Mouse (Mus musculus) MEL (cell line): ENCODE measurements at regions not wholly inside any gene's neighbourhood (a gene's known extent, or its start where the extent isn't known, plus 50 kb on each side); places are given as distances from the start of the nearest gene placed in this dataset.

Experiments
- DNase-seq: peaks from one replicate; pipeline ENCODE4 v3.0.0; 2011; ENCODE audit warnings: low read depth, low spot score
- H3K27ac ChIP-seq: 2 replicates; pipeline ENCODE4 v1.5.1; 2012; ENCODE audit warnings: low read depth, mild to moderate bottlenecking, control low read depth, low read length, moderate library complexity; ENCODE audit not compliant: control insufficient read depth
- H3K27me3 ChIP-seq, 2 experiments: fragments of 150-350 bp in 1 of 2; sonication (generic) in 1 of 2; 2 replicates each; pipeline ENCODE4 v1.6.1; 2012; ENCODE audit warnings: low read length in 2 of 2, mild to moderate bottlenecking in 2 of 2, improper control_type of control experiment in 1 of 2, moderate library complexity in 1 of 2; ENCODE audit not compliant: insufficient read depth in 2 of 2, control insufficient read depth in 1 of 2
- H3K36me3 ChIP-seq, 2 experiments: 2 replicates each; pipeline ENCODE4 v1.6.1; 2012 to 2014; ENCODE audit warnings: low read length in 2 of 2, improper control_type of control experiment in 1 of 2, inconsistent platforms in 1 of 2, mild to moderate bottlenecking in 1 of 2; ENCODE audit not compliant: insufficient read depth in 2 of 2, control insufficient read depth in 1 of 2
- H3K4me1 ChIP-seq, 2 experiments: fragments of 150-350 bp in 1 of 2; sonication (generic) in 1 of 2; 2 replicates each; pipeline ENCODE4 v1.6.1; 2012; ENCODE audit warnings: low read length in 2 of 2, improper control_type of control experiment in 1 of 2, mild to moderate bottlenecking in 1 of 2; ENCODE audit not compliant: insufficient read depth in 2 of 2, control insufficient read depth in 1 of 2
- H3K4me3 ChIP-seq, 2 experiments: fragments of 150-350 bp in 1 of 2; sonication (generic) in 1 of 2; 2 replicates each; pipeline ENCODE4 v1.5.1; 2012; ENCODE audit warnings: low read depth in 2 of 2, low read length in 2 of 2, mild to moderate bottlenecking in 2 of 2, moderate library complexity in 2 of 2, control low read depth in 1 of 2, improper control_type of control experiment in 1 of 2; ENCODE audit not compliant: control insufficient read depth in 1 of 2, insufficient read depth in 1 of 2
- H3K79me2 ChIP-seq: 2 replicates; pipeline ENCODE4 v1.6.1; 2012; ENCODE audit warnings: mild to moderate bottlenecking, low read length, moderate library complexity; ENCODE audit not compliant: control insufficient read depth, poor library complexity, insufficient read depth
- H3K9ac ChIP-seq: 2 replicates; pipeline ENCODE4 v1.6.1; 2012; ENCODE audit warnings: low read depth, mild to moderate bottlenecking, control low read depth, low read length, moderate library complexity; ENCODE audit not compliant: control insufficient read depth, poor library complexity, severe bottlenecking
- H3K9me3 ChIP-seq: fragments of 150-350 bp; sonication (generic); replicated peaks from 2 replicates; pipeline ENCODE4 v1.6.1; 2012; ENCODE audit warnings: mild to moderate bottlenecking, low read length, improper control_type of control experiment, moderate library complexity; ENCODE audit not compliant: insufficient read depth
- CHD1 ChIP-seq: IDR thresholded peaks from 2 replicates; pipeline ENCODE4 v1.6.1; 2012; ENCODE audit warnings: low read depth, mild to moderate bottlenecking, inconsistent platforms, low read length, improper control_type of control experiment
- CTCF ChIP-seq, 3 experiments: IDR thresholded peaks in 2 of 3; conservative IDR thresholded peaks in 1 of 3; 2 replicates each; pipeline ENCODE4 v1.5.1; 2011 to 2012; ENCODE audit warnings: low read length in 3 of 3, low read depth in 2 of 3, mild to moderate bottlenecking in 2 of 3, improper control_type of control experiment in 1 of 3, inconsistent platforms in 1 of 3, mixed read lengths in 1 of 3, moderate library complexity in 1 of 3; ENCODE audit not compliant: control insufficient read depth in 1 of 3, insufficient read depth in 1 of 3, poor library complexity in 1 of 3, severe bottlenecking in 1 of 3
- E2F4 ChIP-seq: IDR thresholded peaks from 2 replicates; pipeline ENCODE4 v1.6.1; 2011; ENCODE audit warnings: low read depth, low read length, improper control_type of control experiment, borderline replicate concordance
- GATA1 ChIP-seq: IDR thresholded peaks from 2 replicates; pipeline ENCODE4 v1.6.1; 2011; ENCODE audit warnings: low read depth, low read length, improper control_type of control experiment
- HCFC1 ChIP-seq: IDR thresholded peaks from 2 replicates; pipeline ENCODE4 v1.6.1; 2012; ENCODE audit warnings: low read depth, mild to moderate bottlenecking, inconsistent platforms, low read length, improper control_type of control experiment, moderate library complexity
- KAT2A ChIP-seq: conservative IDR thresholded peaks from 2 replicates; pipeline ENCODE4 v1.6.1; 2012; ENCODE audit warnings: low read depth, low read length, improper control_type of control experiment, inconsistent platforms
- MAZ ChIP-seq: IDR thresholded peaks from 2 replicates; pipeline ENCODE4 v1.6.1; 2012; ENCODE audit warnings: low read depth, mild to moderate bottlenecking, inconsistent platforms, low read length, improper control_type of control experiment
- NELFE ChIP-seq: IDR thresholded peaks from 2 replicates; pipeline ENCODE4 v1.6.1; 2011; ENCODE audit warnings: low read depth, low read length, improper control_type of control experiment
- NRF1 ChIP-seq: IDR thresholded peaks from 2 replicates; pipeline ENCODE4 v1.6.1; 2014; ENCODE audit warnings: low read depth, mild to moderate bottlenecking, inconsistent platforms, low read length, improper control_type of control experiment, moderate library complexity; ENCODE audit not compliant: poor library complexity, insufficient read depth, severe bottlenecking
- POLR2A ChIP-seq, 2 experiments: IDR thresholded peaks; 2 replicates each; pipeline ENCODE4 v1.6.1; 2011 to 2012; ENCODE audit warnings: low read length in 2 of 2, mild to moderate bottlenecking in 2 of 2, control low read depth in 1 of 2, improper control_type of control experiment in 1 of 2, low read depth in 1 of 2, moderate library complexity in 1 of 2; ENCODE audit not compliant: control insufficient read depth in 1 of 2, insufficient read depth in 1 of 2, poor library complexity in 1 of 2
- RAD21 ChIP-seq: IDR thresholded peaks from 2 replicates; pipeline ENCODE4 v1.6.1; 2011; ENCODE audit warnings: mild to moderate bottlenecking, low read depth, low read length, improper control_type of control experiment
- RCOR1 ChIP-seq: IDR thresholded peaks from 2 replicates; pipeline ENCODE4 v1.6.1; 2012; ENCODE audit warnings: low read depth, mild to moderate bottlenecking, inconsistent platforms, low read length, improper control_type of control experiment
- SIN3A ChIP-seq: IDR thresholded peaks from 2 replicates; pipeline ENCODE4 v1.6.1; 2012; ENCODE audit warnings: low read length, improper control_type of control experiment, inconsistent platforms
- SMC3 ChIP-seq: IDR thresholded peaks from 2 replicates; pipeline ENCODE4 v1.6.1; 2011; ENCODE audit warnings: low read depth, low read length, improper control_type of control experiment
- TBP ChIP-seq: IDR thresholded peaks from 2 replicates; pipeline ENCODE4 v1.8.0; 2011; ENCODE audit warnings: low read depth, low read length, improper control_type of control experiment
- USF1 ChIP-seq: IDR thresholded peaks from 2 replicates; pipeline ENCODE4 v1.6.1; 2014; ENCODE audit warnings: low read depth, mild to moderate bottlenecking, inconsistent platforms, low read length, improper control_type of control experiment, moderate library complexity
- USF2 ChIP-seq, 2 experiments: IDR thresholded peaks; 2 replicates each; pipeline ENCODE4 v1.6.1; 2011 to 2012; ENCODE audit warnings: improper control_type of control experiment in 2 of 2, low read length in 2 of 2, borderline replicate concordance in 1 of 2, inconsistent platforms in 1 of 2, low read depth in 1 of 2, mild to moderate bottlenecking in 1 of 2; ENCODE audit not compliant: insufficient read depth in 1 of 2

DNA sequence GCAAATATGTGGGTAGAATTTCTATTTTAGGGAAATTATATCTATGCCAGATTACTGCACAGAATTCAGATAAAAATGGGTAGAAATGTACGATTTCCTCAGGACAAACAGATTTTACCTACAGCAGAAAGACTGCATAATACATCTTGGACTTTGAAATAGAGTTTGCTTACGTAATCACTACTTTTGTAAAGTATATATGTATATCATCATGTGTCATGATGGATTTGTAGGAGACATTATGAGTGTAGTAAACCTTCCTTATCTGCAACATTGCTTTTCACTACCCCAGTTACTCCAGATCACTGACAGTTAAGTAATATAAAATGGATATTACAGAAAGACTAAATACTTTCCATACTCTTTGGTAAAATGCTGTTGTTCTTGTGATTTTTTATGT lies 1151.2 kb upstream of the Tenm2 start:
- Histone ChIP-seq H3K4me3 (no peak overlapping the region), H3K9me3 (no peaks in the 10 kb centered on the region), H3K79me2 (no peaks in the 10 kb centered on the region), H3K4me1 (no peaks in the 10 kb centered on the region), H3K36me3 (no peaks in the 10 kb centered on the region)
- DNase-seq = no peak
- TF ChIP-seq USF2 (IDR thresholded peaks at IDR 0.05; ENCODE audit: borderline replicate concordance in 1 of 2, insufficient read depth in 1 of 2, low read depth in 1 of 2, low read length in 2 of 2) (no peak), CTCF (IDR thresholded peaks at IDR 0.05 in 2 of 3, conservative IDR thresholded peaks at IDR 0.05 in 1 of 3; ENCODE audit: control insufficient read depth in 1 of 3, insufficient read depth in 1 of 3, low read depth in 2 of 3, low read length in 3 of 3, poor library complexity in 1 of 3, severe bottlenecking in 1 of 3) (no peak), E2F4 (no peak), TBP (no peak), RAD21 (no peak), HCFC1 (no peak), NELFE (no peak), POLR2A (IDR thresholded peaks at IDR 0.05; ENCODE audit: control insufficient read depth in 1 of 2, insufficient read depth in 1 of 2, low read depth in 1 of 2, low read length in 2 of 2, poor library complexity in 1 of 2) (no peak), SIN3A (no peak), CHD1 (no peak)
- TF ChIP-seq, all 39 proteins: peak for 0
- Histone ChIP-seq H3K27ac (no peak overlapping the region), H3K9ac (no peak overlapping the region), H3K27me3 (no peaks in the 10 kb centered on the region)

DNA sequence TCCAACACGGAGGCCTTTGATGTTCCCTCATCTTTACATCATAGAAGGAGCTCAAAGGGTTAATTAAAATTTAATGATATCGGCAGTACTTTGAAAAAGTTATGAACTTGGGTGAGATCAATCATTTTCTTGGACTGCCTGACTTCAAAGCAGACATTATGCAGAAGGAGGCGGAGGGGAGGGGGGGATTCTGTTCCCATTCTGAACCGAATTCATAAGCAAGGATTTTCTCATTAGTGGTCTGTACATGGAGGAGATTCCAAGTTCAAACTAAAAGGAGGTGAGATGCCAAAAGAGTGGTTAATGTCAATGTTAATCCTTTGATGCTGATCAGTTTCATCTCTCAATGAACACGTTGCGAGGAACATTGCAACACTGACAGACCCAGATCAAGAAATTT lies 1110.7 kb upstream of the Tenm2 start:
- Histone ChIP-seq H3K36me3 (no peaks in the 10 kb centered on the region), H3K27ac (no peak overlapping the region), H3K4me1 (no peaks in the 10 kb centered on the region), H3K27me3 (no peaks in the 10 kb centered on the region), H3K9me3 (no peaks in the 10 kb centered on the region), H3K9ac (no peak overlapping the region), H3K4me3 (no peak overlapping the region), H3K79me2 (no peaks in the 10 kb centered on the region)
- DNase-seq = no peak
- TF ChIP-seq SIN3A (no peak), NRF1 (no peak), RCOR1 (no peak), POLR2A (IDR thresholded peaks at IDR 0.05; ENCODE audit: control insufficient read depth in 1 of 2, insufficient read depth in 1 of 2, low read depth in 1 of 2, low read length in 2 of 2, poor library complexity in 1 of 2) (no peak), USF1 (no peak), SMC3 (no peak), KAT2A (no peak), GATA1 (no peak), E2F4 (no peak)

DNA sequence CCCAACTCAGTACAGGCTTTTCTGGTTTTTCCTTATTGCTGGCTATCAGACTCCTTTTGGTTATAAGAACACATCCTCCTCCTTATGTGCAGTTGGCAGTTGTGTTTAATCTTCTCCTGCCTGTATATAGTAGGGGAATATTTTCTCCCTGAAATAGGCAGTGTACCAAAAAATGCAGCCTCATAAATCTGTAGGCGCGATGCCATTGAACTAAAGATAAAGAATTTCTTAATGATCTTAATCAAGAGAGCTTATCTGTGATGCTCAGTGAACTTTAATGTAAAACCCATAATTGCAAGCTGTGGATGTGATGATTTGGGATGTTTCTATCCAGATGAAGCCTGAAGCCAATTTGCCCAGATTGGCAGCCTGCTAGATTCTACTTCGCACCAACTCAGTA lies 1099.6 kb upstream of the Tenm2 start:
- Histone ChIP-seq H3K36me3 (no peaks in the 10 kb centered on the region), H3K27ac (no peak overlapping the region), H3K9ac (no peak overlapping the region), H3K79me2 (no peaks in the 10 kb centered on the region), H3K9me3 (no peaks in the 10 kb centered on the region), H3K27me3 (no peaks in the 10 kb centered on the region), H3K4me3 (no peak overlapping the region), H3K4me1 (no peaks in the 10 kb centered on the region)
- TF ChIP-seq MAZ (no peak), SMC3 (no peak), RCOR1 (no peak), KAT2A (no peak)
- DNase-seq = no peak
